Mouse (Mus musculus) heart, postnatal 0 days (tissue): ENCODE results near the gene Dmd. TPM values are rescaled to one million over a fixed set of nuclear protein-coding genes. Genes with fewer than 3 reads are reported as not detected.

ENCODE experiments used
- ATAC-seq: fragments of 200-750 bp; cut with Nextera tagmentation; 2 replicates; pipeline ENCODE4 v1.8.0; 2017; ENCODE audit warnings: low read depth, moderate number of reproducible peaks, moderate library complexity; ENCODE audit not compliant: insufficient read depth
- DNase-seq: peaks from one replicate; pipeline ENCODE4 v3.0.0-alpha.2; 2016; ENCODE audit warnings: low spot score
- H3K27ac ChIP-seq: fragments of 300-500 bp; sonication (generic); 2 replicates; pipeline ENCODE4 v1.5.1; 2014; ENCODE audit warnings: low read depth, mild to moderate bottlenecking
- H3K27me3 ChIP-seq: fragments of 300-500 bp; sonication (generic); 2 replicates; pipeline ENCODE4 v1.6.1; 2014; ENCODE audit warnings: low read length, mixed read lengths; ENCODE audit not compliant: control insufficient read depth, insufficient read depth
- H3K36me3 ChIP-seq: fragments of 300-500 bp; sonication (generic); replicated peaks from 2 replicates; pipeline ENCODE4 v1.6.1; 2014; ENCODE audit warnings: low read length, mixed read lengths; ENCODE audit not compliant: control insufficient read depth, insufficient read depth
- H3K4me1 ChIP-seq: fragments of 300-500 bp; sonication (generic); 2 replicates; pipeline ENCODE4 v1.6.1; 2014; ENCODE audit warnings: antibody characterized with exemption; ENCODE audit not compliant: control insufficient read depth, insufficient read depth
- H3K4me2 ChIP-seq: fragments of 300-500 bp; sonication (generic); 2 replicates; pipeline ENCODE4 v1.6.1; 2014; ENCODE audit warnings: low read depth, mild to moderate bottlenecking, low read length, moderate library complexity
- H3K4me3 ChIP-seq: fragments of 300-500 bp; sonication (generic); 2 replicates; pipeline ENCODE4 v1.5.1; 2014; ENCODE audit warnings: low read depth, low read length
- H3K9ac ChIP-seq: fragments of 300-500 bp; sonication (generic); replicated peaks from 2 replicates; pipeline ENCODE4 v1.6.1; 2014; ENCODE audit warnings: low read depth, low read length, mixed read lengths
- H3K9me3 ChIP-seq: fragments of 300-500 bp; sonication (generic); replicated peaks from 2 replicates; pipeline ENCODE4 v1.6.1; 2016; ENCODE audit warnings: low read length; ENCODE audit not compliant: control insufficient read depth
- CTCF ChIP-seq: IDR thresholded peaks from 2 replicates; pipeline ENCODE4 v1.5.1; 2016; ENCODE audit warnings: antibody characterized with exemption, control low read depth, low read depth
- EP300 ChIP-seq: IDR thresholded peaks from 2 replicates; pipeline ENCODE4 v1.6.1; 2016; ENCODE audit warnings: antibody characterized with exemption, low read depth
- WGBS: fragments of 180-500 bp; shearing (Covaris S2); extraction: QIAGEN DNeasy Blood & Tissue Kit; methylation state at CpG from one replicate; pipeline ENCODE4 v1.1.7; 2014; 5-methylcytosine and 5-hydroxymethylcytosine counted together
- polyA plus RNA-seq: library from polyadenylated mRNA; unstranded; fragments of >200 nt; fragmentation: Nextera tagmentation; extraction: Ambion mirVana; gene quantifications from 2 replicates; pipeline ENCODE4 v1.2.1, GENCODE M21; 2015
- total RNA-seq: library from RNA; depleted of rRNA; stranded (reverse); fragments of >200 nt; gene quantifications from 2 replicates; pipeline ENCODE4 v1.2.3, GENCODE M21; 2014; ENCODE audit warnings: low replicate concordance

The Dmd gene
- total and polyA plus RNA-seq, 2 experiments from 2014 or later = 25.6 to 85.8 TPM

- ATAC-seq (no peak), DNase-seq (no peak)
- H3K4me2 ChIP-seq = no peak overlapping the region
- 37% methylated on average over 2 of the region's 2 CpGs for WGBS
- no peaks in the 10 kb centered on the region for H3K4me1 ChIP-seq
- H3K9ac ChIP-seq = no peak overlapping the region
- no peaks in the 10 kb centered on the region for H3K9me3 ChIP-seq
- no peak overlapping the region for H3K4me3 ChIP-seq
- no peaks in the 10 kb centered on the region for H3K36me3 ChIP-seq
- H3K27me3 ChIP-seq = no peaks in the 10 kb centered on the region
- no peak for TF ChIP-seq CTCF
- no peak for TF ChIP-seq EP300
- H3K27ac ChIP-seq = no peak overlapping the region
Observed at GRCm38 (mm10) chrX:84165872-84166271, 1217.2 kb downstream of the Dmd start.

GRCm38 (mm10) chrX:84241297-84241859 is 1292.7 kb downstream of the Dmd start:
- no peak overlapping the region for H3K27ac ChIP-seq
- H3K9ac ChIP-seq = no peak overlapping the region
- no peak overlapping the region for H3K4me3 ChIP-seq
- H3K4me1 ChIP-seq = no peaks in the 10 kb centered on the region
- TF ChIP-seq EP300 (no peak), CTCF (no peak)
- no peak overlapping the region for H3K4me2 ChIP-seq
- no peak for DNase-seq
- no peaks in the 10 kb centered on the region for H3K9me3 ChIP-seq
- no peak for ATAC-seq
- H3K36me3 ChIP-seq = no peaks in the 10 kb centered on the region
- WGBS = 56% methylated on average over 2 of the region's 2 CpGs
- no peaks in the 10 kb centered on the region for H3K27me3 ChIP-seq

- no peak overlapping the region for H3K27ac ChIP-seq
- no peaks in the 10 kb centered on the region for H3K9me3 ChIP-seq
- H3K4me1 ChIP-seq = no peaks in the 10 kb centered on the region
- H3K36me3 ChIP-seq = no peaks in the 10 kb centered on the region
- no peak for DNase-seq
- H3K9ac ChIP-seq = no peak overlapping the region
- H3K4me2 ChIP-seq = no peak overlapping the region
- TF ChIP-seq CTCF (no peak), EP300 (no peak)
- ATAC-seq = no peak
- H3K27me3 ChIP-seq = no peaks in the 10 kb centered on the region
- H3K4me3 ChIP-seq = no peak overlapping the region
Observed at GRCm38 (mm10) chrX:84330593-84330992, 1381.9 kb downstream of the Dmd start.

- 84% methylated on average over 1 of the region's 1 CpGs for WGBS
- Histone ChIP-seq H3K36me3 (no peaks in the 10 kb centered on the region), H3K9ac (no peak overlapping the region), H3K4me2 (no peak overlapping the region), H3K27me3 (no peaks in the 10 kb centered on the region), H3K9me3 (no peaks in the 10 kb centered on the region), H3K27ac (no peak overlapping the region), H3K4me3 (no peak overlapping the region), H3K4me1 (no peaks in the 10 kb centered on the region)
- ATAC-seq = no peak
- TF ChIP-seq CTCF = no peak
- TF ChIP-seq EP300 = no peak
- no peak for DNase-seq
Observed at GRCm38 (mm10) chrX:84332177-84332576, 1383.5 kb downstream of the Dmd start.

GRCm38 (mm10) chrX:84364981-84365380 is 1416.3 kb downstream of the Dmd start:
- no peaks in the 10 kb centered on the region for H3K4me1 ChIP-seq
- no peaks in the 10 kb centered on the region for H3K36me3 ChIP-seq
- H3K27ac ChIP-seq = no peak overlapping the region
- ATAC-seq (no peak), DNase-seq (no peak)
- TF ChIP-seq CTCF = no peak
- no peak for TF ChIP-seq EP300
- H3K9ac ChIP-seq = no peak overlapping the region
- no peak overlapping the region for H3K4me2 ChIP-seq
- no peaks in the 10 kb centered on the region for H3K27me3 ChIP-seq
- no peaks in the 10 kb centered on the region for H3K9me3 ChIP-seq
- no peak overlapping the region for H3K4me3 ChIP-seq

- H3K27ac ChIP-seq = no peak overlapping the region
- no peaks in the 10 kb centered on the region for H3K27me3 ChIP-seq
- H3K36me3 ChIP-seq = no peaks in the 10 kb centered on the region
- no peak overlapping the region for H3K4me3 ChIP-seq
- H3K9ac ChIP-seq = no peak overlapping the region
- WGBS = 72% methylated on average over 4 of the region's 4 CpGs
- H3K4me1 ChIP-seq = no peaks in the 10 kb centered on the region
- ATAC-seq = no peak
- no peak overlapping the region for H3K4me2 ChIP-seq
- TF ChIP-seq EP300 (no peak), CTCF (no peak)
- no peaks in the 10 kb centered on the region for H3K9me3 ChIP-seq
- DNase-seq = no peak
Observed at GRCm38 (mm10) chrX:84435608-84436007, 1486.9 kb downstream of the Dmd start.
